Mouse (Mus musculus): ENCODE data around the gene Clip2. TPM values are rescaled to one million over a fixed set of nuclear protein-coding genes. Genes with fewer than 3 reads are reported as not detected.

The Clip2 gene
- polyA plus RNA-seq, 1 experiment from 2014 or later: 14.4 TPM

DNA sequence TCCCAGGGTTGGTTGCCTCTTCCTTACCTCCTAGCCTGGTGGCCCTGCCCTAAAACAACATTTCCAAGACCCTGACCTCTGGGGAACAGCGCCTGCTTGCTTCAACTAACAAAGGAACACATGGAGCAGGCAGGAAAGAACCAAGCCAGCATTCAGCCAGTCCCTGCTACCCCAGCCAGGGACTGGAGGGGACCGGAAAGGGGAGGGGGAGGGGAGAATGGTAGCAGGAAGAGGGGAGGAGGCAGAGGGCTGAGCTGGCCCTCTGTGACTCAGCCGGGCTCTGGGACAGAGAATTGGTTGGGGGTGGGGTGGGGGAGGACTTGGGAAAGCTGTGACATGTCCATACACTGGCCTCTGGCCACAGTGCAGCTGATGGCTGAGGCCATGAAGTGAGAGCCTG lies 12.3 kb downstream of the Clip2 start:
- Histone ChIP-seq H3K4me1 (ENCODE audit: control insufficient read depth, insufficient read depth, low read depth, low read length) (peaks cover 19% of the 10 kb centered on the region), H3K4me3 (ENCODE audit: low read length) (no peak overlapping the region), H3K36me3 (ENCODE audit: control insufficient read depth, insufficient read depth, low read length) (peaks cover 4% of the 10 kb centered on the region; the same call in 1 of the 2 replicates), H3K9me3 (ENCODE audit: control insufficient read depth, low read length) (no peaks in the 10 kb centered on the region), H3K27ac (ENCODE audit: low read depth, low read length) (peak overlapping the region; percentile 74), H3K27me3 (replicated peaks; ENCODE audit: control insufficient read depth, insufficient read depth, low read length) (no peaks in the 10 kb centered on the region), H3K9ac (ENCODE audit: low read depth, low read length) (no peak overlapping the region), H3K4me2 (ENCODE audit: low read length) (no peak overlapping the region)
- 3% methylated on average over 3 of the region's 3 CpGs for WGBS
- peak; percentile 91 for ATAC-seq

- no peak overlapping the region for H3K4me2 ChIP-seq (ENCODE audit: low read length)
- no peak for ATAC-seq
- WGBS: 93% methylated on average over 6 of the region's 6 CpGs
- H3K27ac ChIP-seq (ENCODE audit: low read depth, low read length): no peak overlapping the region
- peaks cover 13% of the 10 kb centered on the region for H3K4me1 ChIP-seq (ENCODE audit: control insufficient read depth, insufficient read depth, low read depth, low read length)
- H3K9me3 ChIP-seq (ENCODE audit: control insufficient read depth, low read length): no peaks in the 10 kb centered on the region
- H3K4me3 ChIP-seq (ENCODE audit: low read length): no peak overlapping the region
- no peaks in the 10 kb centered on the region for H3K27me3 ChIP-seq (replicated peaks; ENCODE audit: control insufficient read depth, insufficient read depth, low read length)
- peaks cover 30% of the 10 kb centered on the region for H3K36me3 ChIP-seq (ENCODE audit: control insufficient read depth, insufficient read depth, low read length)
- H3K9ac ChIP-seq (ENCODE audit: low read depth, low read length): no peak overlapping the region
Observed at GRCm38 (mm10) chr5:134536036-134536435, 16.2 kb downstream of the Clip2 start.

DNA sequence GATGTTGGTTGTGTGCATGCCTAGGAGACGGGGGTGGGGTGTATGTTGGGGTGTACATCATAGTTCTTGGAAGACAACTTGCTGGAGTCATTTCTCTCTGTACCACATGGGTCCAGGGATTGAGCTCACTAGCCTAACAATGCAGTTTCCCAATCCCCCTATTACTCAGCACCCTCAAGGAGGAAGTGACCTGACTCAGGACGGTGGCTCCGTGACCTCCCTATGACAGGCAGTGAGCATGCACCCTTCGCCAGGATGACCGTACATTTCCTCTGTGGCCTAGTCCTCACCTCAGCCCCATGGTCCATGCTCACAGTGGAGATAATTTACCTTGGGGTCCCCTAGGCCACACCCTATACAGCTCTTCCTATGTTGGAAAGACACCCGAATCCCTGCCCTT lies 19.8 kb downstream of the Clip2 start:
- Histone ChIP-seq H3K4me1 (ENCODE audit: control insufficient read depth, insufficient read depth, low read depth, low read length) (peaks cover 25% of the 10 kb centered on the region), H3K4me2 (ENCODE audit: low read length) (no peak overlapping the region), H3K9me3 (ENCODE audit: control insufficient read depth, low read length) (no peaks in the 10 kb centered on the region), H3K9ac (ENCODE audit: low read depth, low read length) (no peak overlapping the region), H3K27ac (ENCODE audit: low read depth, low read length) (no peak overlapping the region), H3K27me3 (replicated peaks; ENCODE audit: control insufficient read depth, insufficient read depth, low read length) (no peaks in the 10 kb centered on the region), H3K4me3 (ENCODE audit: low read length) (no peak overlapping the region), H3K36me3 (ENCODE audit: control insufficient read depth, insufficient read depth, low read length) (peaks cover 27% of the 10 kb centered on the region)
- WGBS: 94% methylated on average over 6 of the region's 6 CpGs
- ATAC-seq: no peak

- Histone ChIP-seq H3K4me2 (ENCODE audit: low read length) (no peak overlapping the region), H3K4me3 (ENCODE audit: low read length) (no peak overlapping the region), H3K4me1 (ENCODE audit: control insufficient read depth, insufficient read depth, low read depth, low read length) (peaks cover 25% of the 10 kb centered on the region), H3K27ac (ENCODE audit: low read depth, low read length) (peak overlapping the region; percentile 74), H3K36me3 (ENCODE audit: control insufficient read depth, insufficient read depth, low read length) (peaks cover 27% of the 10 kb centered on the region), H3K27me3 (replicated peaks; ENCODE audit: control insufficient read depth, insufficient read depth, low read length) (no peaks in the 10 kb centered on the region), H3K9me3 (ENCODE audit: control insufficient read depth, low read length) (no peaks in the 10 kb centered on the region), H3K9ac (ENCODE audit: low read depth, low read length) (no peak overlapping the region)
- peak; percentile 72 for ATAC-seq
- 66% methylated on average over 9 of the region's 9 CpGs for WGBS
Observed at GRCm38 (mm10) chr5:134531585-134531984, 20.6 kb downstream of the Clip2 start.

GRCm38 (mm10) chr5:134530830-134531229 lies 21.4 kb downstream of the Clip2 start:
- Histone ChIP-seq H3K4me3 (ENCODE audit: low read length) (no peak overlapping the region), H3K4me1 (ENCODE audit: control insufficient read depth, insufficient read depth, low read depth, low read length) (peaks cover 25% of the 10 kb centered on the region), H3K9me3 (ENCODE audit: control insufficient read depth, low read length) (no peaks in the 10 kb centered on the region), H3K27me3 (replicated peaks; ENCODE audit: control insufficient read depth, insufficient read depth, low read length) (no peaks in the 10 kb centered on the region), H3K4me2 (ENCODE audit: low read length) (no peak overlapping the region), H3K36me3 (ENCODE audit: control insufficient read depth, insufficient read depth, low read length) (peaks cover 27% of the 10 kb centered on the region), H3K27ac (ENCODE audit: low read depth, low read length) (peak overlapping the region; percentile 74), H3K9ac (ENCODE audit: low read depth, low read length) (no peak overlapping the region)
- WGBS: 40% methylated on average over 7 of the region's 7 CpGs
- peak; percentile 85 for ATAC-seq

GRCm38 (mm10) chr5:134528488-134528887 lies 23.7 kb downstream of the Clip2 start:
- H3K9me3 ChIP-seq (ENCODE audit: control insufficient read depth, low read length): no peaks in the 10 kb centered on the region
- peak overlapping the region; percentile 25 for H3K9ac ChIP-seq (ENCODE audit: low read depth, low read length)
- H3K4me1 ChIP-seq (ENCODE audit: control insufficient read depth, insufficient read depth, low read depth, low read length): peaks cover 25% of the 10 kb centered on the region
- peak overlapping the region; percentile 63 for H3K27ac ChIP-seq (ENCODE audit: low read depth, low read length)
- H3K36me3 ChIP-seq (ENCODE audit: control insufficient read depth, insufficient read depth, low read length): peaks cover 13% of the 10 kb centered on the region
- ATAC-seq: no peak
- H3K27me3 ChIP-seq (replicated peaks; ENCODE audit: control insufficient read depth, insufficient read depth, low read length): no peaks in the 10 kb centered on the region
- no peak overlapping the region; the same call in 1 of the 2 replicates for H3K4me2 ChIP-seq (ENCODE audit: low read length)
- WGBS: 25% methylated on average over 9 of the region's 9 CpGs
- no peak overlapping the region for H3K4me3 ChIP-seq (ENCODE audit: low read length)

GRCm38 (mm10) chr5:134525971-134526711 lies 26.1 kb downstream of the Clip2 start:
- ATAC-seq: no peak
- 92% methylated on average over 15 of the region's 15 CpGs for WGBS
- H3K9ac ChIP-seq (ENCODE audit: low read depth, low read length): no peak overlapping the region
- H3K36me3 ChIP-seq (ENCODE audit: control insufficient read depth, insufficient read depth, low read length): peaks cover 18% of the 10 kb centered on the region
- peaks cover 20% of the 10 kb centered on the region for H3K4me1 ChIP-seq (ENCODE audit: control insufficient read depth, insufficient read depth, low read depth, low read length)
- H3K27me3 ChIP-seq (replicated peaks; ENCODE audit: control insufficient read depth, insufficient read depth, low read length): no peaks in the 10 kb centered on the region
- H3K27ac ChIP-seq (ENCODE audit: low read depth, low read length): no peak overlapping the region
- H3K4me3 ChIP-seq (ENCODE audit: low read length): no peak overlapping the region
- H3K4me2 ChIP-seq (ENCODE audit: low read length): no peak overlapping the region
- no peaks in the 10 kb centered on the region for H3K9me3 ChIP-seq (ENCODE audit: control insufficient read depth, low read length)

GRCm38 (mm10) chr5:134523728-134524127 lies 28.5 kb downstream of the Clip2 start:
- Histone ChIP-seq H3K4me3 (ENCODE audit: low read length) (no peak overlapping the region), H3K4me2 (ENCODE audit: low read length) (no peak overlapping the region), H3K27ac (ENCODE audit: low read depth, low read length) (no peak overlapping the region), H3K9ac (ENCODE audit: low read depth, low read length) (no peak overlapping the region), H3K27me3 (replicated peaks; ENCODE audit: control insufficient read depth, insufficient read depth, low read length) (no peaks in the 10 kb centered on the region), H3K4me1 (ENCODE audit: control insufficient read depth, insufficient read depth, low read depth, low read length) (peaks cover 10% of the 10 kb centered on the region), H3K9me3 (ENCODE audit: control insufficient read depth, low read length) (no peaks in the 10 kb centered on the region), H3K36me3 (ENCODE audit: control insufficient read depth, insufficient read depth, low read length) (peaks cover 37% of the 10 kb centered on the region)
- ATAC-seq: no peak
- 88% methylated on average over 5 of the region's 5 CpGs for WGBS

- 0 out of 2 replicates have a peak, but pooled peaks have one; percentile 19 for ATAC-seq
- no peak overlapping the region for H3K4me2 ChIP-seq (ENCODE audit: low read length)
- no peak overlapping the region for H3K27ac ChIP-seq (ENCODE audit: low read depth, low read length)
- H3K4me1 ChIP-seq (ENCODE audit: control insufficient read depth, insufficient read depth, low read depth, low read length): no peaks in the 10 kb centered on the region
- WGBS: 91% methylated on average over 26 of the region's 26 CpGs
- no peak overlapping the region for H3K9ac ChIP-seq (ENCODE audit: low read depth, low read length)
- no peaks in the 10 kb centered on the region for H3K27me3 ChIP-seq (replicated peaks; ENCODE audit: control insufficient read depth, insufficient read depth, low read length)
- peaks cover 39% of the 10 kb centered on the region for H3K36me3 ChIP-seq (ENCODE audit: control insufficient read depth, insufficient read depth, low read length)
- no peaks in the 10 kb centered on the region for H3K9me3 ChIP-seq (ENCODE audit: control insufficient read depth, low read length)
- no peak overlapping the region for H3K4me3 ChIP-seq (ENCODE audit: low read length)
Observed at GRCm38 (mm10) chr5:134522524-134522923, 29.7 kb downstream of the Clip2 start.

All from hindbrain, embryonic 16.5 days (tissue).